Mouse (Mus musculus): Measurements from ENCODE around the gene Stk24.

The Stk24 gene

DNA sequence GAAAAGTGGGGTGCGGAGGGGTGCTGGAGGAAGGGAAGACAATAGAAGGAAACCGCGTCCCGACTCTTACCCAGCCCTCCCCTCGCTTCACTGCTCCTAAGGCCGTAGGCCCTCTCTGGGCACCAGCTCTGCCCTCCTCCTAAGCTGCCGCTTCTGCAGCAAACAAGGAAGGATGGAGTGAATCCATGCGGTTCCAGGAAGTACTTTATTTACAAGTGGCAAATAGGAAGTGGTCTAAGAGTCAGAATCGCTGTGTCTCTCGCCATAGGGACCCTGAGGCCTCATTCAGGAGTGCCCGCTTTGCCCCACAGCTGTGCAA lies at the start of gene Stk24:
Stk24 (minus strand) TSS at position 185 of the 319 bp plus-strand sequence.
- DNase-seq (ENCODE audit: extremely low read depth, insufficient read length, low spot score), result no peak

DNA sequence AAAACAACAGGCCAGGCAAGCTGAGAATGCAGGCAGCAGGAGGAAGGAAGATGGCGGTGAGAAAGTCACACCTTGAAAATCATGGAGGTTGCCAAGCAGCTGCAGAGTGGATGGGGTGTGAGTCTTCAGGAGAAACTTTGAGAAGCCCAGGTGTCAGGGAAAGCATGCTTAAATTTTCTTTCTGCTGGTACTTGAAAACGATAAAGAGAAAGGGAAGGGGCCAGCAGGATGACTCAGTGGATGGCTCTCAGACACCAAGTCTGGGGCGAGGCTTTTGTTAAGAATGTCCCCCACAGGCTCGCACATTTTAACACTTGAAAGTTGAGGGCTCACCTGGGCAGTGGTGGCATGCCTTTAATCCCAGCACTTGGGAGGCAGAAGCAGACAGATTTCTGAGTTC lies 48.3 kb upstream of the Stk24 start:
- no peak for DNase-seq (ENCODE audit: extremely low read depth, insufficient read length, low spot score)

- no peak for DNase-seq (ENCODE audit: extremely low read depth, insufficient read length, low spot score)
Measured at GRCm38 (mm10) chr14:121426743-121427142, 46.9 kb upstream of the Stk24 start.

GRCm38 (mm10) chr14:121425004-121425793 lies 45.4 kb upstream of the Stk24 start:
- DNase-seq (ENCODE audit: extremely low read depth, insufficient read length, low spot score), result no peak

- DNase-seq (ENCODE audit: extremely low read depth, insufficient read length, low spot score), result no peak
Measured at GRCm38 (mm10) chr14:121423341-121423751, 43.5 kb upstream of the Stk24 start.

DNA sequence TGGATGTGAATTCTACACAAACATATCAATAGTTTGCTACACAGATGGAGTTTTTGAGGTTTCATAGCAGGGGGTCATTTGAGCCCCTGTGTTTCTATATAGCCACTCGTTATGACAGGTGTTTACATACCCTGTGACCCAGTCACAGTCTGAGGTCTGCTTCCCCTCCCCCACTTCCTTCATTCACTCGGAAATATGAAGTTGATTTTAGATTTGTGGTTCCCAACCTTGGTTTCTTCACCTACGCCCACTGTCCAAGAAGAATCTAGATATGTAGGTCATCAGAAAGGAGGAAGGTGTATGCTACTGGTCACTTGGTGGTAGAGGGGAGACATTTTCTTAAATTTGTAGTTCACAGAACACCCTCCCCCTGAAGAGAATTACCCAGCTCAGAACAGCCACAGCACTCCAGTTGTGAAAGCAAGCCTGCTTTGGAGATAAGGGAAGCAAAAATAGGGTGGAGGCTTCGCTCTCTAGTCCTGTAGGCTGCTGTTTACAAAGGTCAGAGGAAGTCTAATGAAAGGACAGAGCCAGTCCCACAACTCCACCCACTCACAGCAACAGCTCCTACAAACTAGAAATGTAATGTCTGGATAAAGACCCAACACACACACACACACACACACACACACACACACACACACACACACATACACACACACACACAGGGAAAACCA lies 43.0 kb upstream of the Stk24 start:
- DNase-seq (ENCODE audit: extremely low read depth, insufficient read length, low spot score), result no peak

- no peak for DNase-seq (ENCODE audit: extremely low read depth, insufficient read length, low spot score)
Measured at GRCm38 (mm10) chr14:121422000-121422399, 42.2 kb upstream of the Stk24 start.

DNA sequence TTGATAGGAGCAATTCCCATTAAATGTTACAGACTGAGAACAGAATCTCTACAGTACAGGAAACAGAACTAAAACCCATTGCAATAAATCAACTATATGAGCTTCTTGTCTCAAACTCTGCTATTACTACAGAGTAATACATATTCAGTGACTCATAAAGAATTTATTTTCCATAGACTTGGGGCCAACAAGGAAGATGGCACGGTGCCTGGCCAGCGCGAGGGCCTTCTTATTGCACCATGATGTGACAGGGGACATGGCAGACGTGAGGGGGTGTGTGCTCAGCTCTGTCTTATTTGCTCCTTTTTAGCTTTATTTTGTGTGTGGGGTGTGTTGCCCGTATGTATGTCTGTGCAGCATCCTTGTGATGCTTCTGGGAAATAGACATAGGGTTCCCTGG lies 37.8 kb upstream of the Stk24 start:
- DNase-seq (ENCODE audit: extremely low read depth, insufficient read length, low spot score), result peak; percentile 67

- no peak for DNase-seq (ENCODE audit: extremely low read depth, insufficient read length, low spot score)
Measured at GRCm38 (mm10) chr14:121416626-121417319, 37.0 kb upstream of the Stk24 start.

GRCm38 (mm10) chr14:121414635-121415241 lies 34.9 kb upstream of the Stk24 start:
- DNase-seq (ENCODE audit: extremely low read depth, insufficient read length, low spot score), result no peak

DNA sequence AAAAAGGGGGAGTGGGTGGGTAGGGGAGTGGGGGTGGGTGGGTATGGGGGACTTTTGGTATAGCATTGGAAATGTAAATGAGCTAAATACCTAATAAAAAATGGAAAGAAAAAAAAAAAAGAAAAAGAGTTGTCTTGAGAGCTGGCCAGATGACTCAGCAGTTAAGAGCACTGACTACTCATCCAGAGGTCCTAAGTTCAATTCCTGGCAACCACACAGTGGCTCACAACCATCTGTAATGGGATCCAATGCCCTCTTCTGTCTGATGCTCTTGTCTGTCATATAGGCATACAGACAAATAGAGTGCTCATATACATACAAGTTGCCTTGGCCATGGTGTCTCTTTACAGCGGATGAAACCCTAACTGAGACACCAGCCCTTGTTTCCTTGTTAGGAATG lies 33.9 kb upstream of the Stk24 start:
- DNase-seq (ENCODE audit: extremely low read depth, insufficient read length, low spot score), result peak; percentile 25

DNA sequence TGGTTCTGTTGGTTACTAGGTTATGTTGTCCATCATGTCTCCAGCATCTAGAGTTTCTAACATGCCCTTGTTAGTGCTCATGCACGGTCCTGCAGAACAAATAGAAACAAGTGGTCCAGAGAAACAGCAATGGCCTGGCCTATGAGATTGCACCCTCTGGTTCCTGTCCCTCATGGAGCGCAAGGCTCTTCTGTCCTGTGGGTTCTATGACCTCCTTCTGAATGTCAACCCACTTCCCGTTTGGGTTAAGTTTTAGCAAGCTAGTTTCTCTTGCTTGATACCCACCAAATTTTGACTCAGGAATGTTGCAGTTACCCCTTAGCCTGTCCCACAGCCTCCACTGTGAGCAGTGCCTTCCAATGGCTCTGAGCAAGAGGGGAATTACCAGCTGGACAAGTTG lies 29.1 kb upstream of the Stk24 start:
- DNase-seq (ENCODE audit: extremely low read depth, insufficient read length, low spot score), result no peak

DNA sequence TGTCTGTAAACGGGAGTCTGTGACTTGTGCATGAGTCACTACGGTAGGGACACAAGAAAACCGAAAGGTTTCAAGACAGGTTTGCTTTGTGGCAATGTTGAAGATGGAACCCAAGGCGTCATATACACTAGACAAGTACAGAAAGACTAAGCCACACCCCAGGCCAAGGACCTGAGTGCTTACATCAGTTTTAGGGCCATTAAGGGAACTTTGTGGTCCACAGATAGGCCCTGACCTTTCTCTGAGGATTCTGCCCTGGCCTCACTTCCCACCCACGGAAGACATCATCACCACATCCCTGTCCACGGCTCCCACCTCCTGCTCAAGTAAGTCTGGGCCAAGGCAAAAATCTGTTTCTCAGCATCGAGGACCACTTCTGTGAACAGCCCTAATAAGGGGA lies 27.1 kb upstream of the Stk24 start:
- no peak for DNase-seq (ENCODE audit: extremely low read depth, insufficient read length, low spot score)

- no peak for DNase-seq (ENCODE audit: extremely low read depth, insufficient read length, low spot score)
Measured at GRCm38 (mm10) chr14:121405546-121405945, 25.7 kb upstream of the Stk24 start.

GRCm38 (mm10) chr14:121405120-121405519 lies 25.3 kb upstream of the Stk24 start:
- no peak for DNase-seq (ENCODE audit: extremely low read depth, insufficient read length, low spot score)

DNA sequence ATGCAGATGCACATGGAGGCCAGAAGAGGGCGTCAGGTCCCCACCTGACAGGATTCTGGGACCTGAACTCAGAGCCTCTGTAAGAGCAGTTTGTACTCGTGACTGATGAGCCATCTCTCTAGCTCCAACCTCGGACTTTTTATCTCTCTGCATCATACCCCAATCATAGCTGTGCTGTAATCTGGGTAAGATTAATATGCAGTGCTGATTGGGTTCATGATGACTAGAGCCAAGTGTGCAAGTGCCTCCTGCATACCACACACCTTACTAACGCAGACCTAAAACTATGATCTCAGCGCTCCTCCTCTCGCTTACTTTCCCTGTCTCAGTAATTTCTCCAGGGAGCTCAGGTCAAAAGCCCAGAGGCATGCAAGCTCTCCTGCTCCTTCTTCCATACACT lies 19.9 kb upstream of the Stk24 start:
- peak; percentile 27 for DNase-seq (ENCODE audit: extremely low read depth, insufficient read length, low spot score)

GRCm38 (mm10) chr14:121397471-121397870 lies 17.7 kb upstream of the Stk24 start:
- no peak for DNase-seq (ENCODE audit: extremely low read depth, insufficient read length, low spot score)

- DNase-seq (ENCODE audit: extremely low read depth, insufficient read length, low spot score), result no peak
Measured at GRCm38 (mm10) chr14:121395125-121395524, 15.3 kb upstream of the Stk24 start.

GRCm38 (mm10) chr14:121391927-121392326 lies 12.1 kb upstream of the Stk24 start:
- peak; percentile 63 for DNase-seq (ENCODE audit: extremely low read depth, insufficient read length, low spot score)

- no peak for DNase-seq (ENCODE audit: extremely low read depth, insufficient read length, low spot score)
Measured at GRCm38 (mm10) chr14:121387760-121388159, 7.9 kb upstream of the Stk24 start.

DNA sequence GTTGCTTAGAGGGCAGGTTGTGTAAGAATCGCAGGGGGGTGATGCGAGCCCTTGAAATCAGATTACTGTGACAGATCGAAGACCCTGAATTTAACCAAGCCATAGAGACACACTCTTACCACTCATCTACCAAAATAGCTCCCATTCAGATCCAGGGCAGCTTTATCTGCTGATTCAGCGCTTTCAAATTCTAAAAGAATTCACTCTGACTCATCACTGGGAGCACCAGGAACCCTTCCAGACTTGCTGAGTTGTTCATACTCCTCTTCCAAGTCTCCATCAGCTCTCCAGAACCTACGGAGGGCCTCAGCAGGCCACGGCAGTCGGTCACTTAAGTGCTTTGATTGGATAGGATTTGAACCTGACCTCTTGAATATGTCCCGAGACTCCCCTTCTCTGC lies 5.6 kb upstream of the Stk24 start:
- peak; percentile 25 for DNase-seq (ENCODE audit: extremely low read depth, insufficient read length, low spot score)

Data from 3134 (cell line).